Mouse (Mus musculus) lung, postnatal 10 days (tissue): ENCODE measurements around the gene Hspd1.
"Not testable (repeated sequence)": the region's sequence is repeated elsewhere in the genome, so short reads cannot be mapped to it uniquely, and the experiment has no call there.

Experiments
- DNase-seq: peaks from one replicate; pipeline ENCODE4 v3.0.0; 2021

Gene Hspd1

GRCm38 (mm10) chr1:55086868-55087400 is 1.1 kb downstream of the Hspd1 start:
- peak; percentile 3 for DNase-seq

DNA sequence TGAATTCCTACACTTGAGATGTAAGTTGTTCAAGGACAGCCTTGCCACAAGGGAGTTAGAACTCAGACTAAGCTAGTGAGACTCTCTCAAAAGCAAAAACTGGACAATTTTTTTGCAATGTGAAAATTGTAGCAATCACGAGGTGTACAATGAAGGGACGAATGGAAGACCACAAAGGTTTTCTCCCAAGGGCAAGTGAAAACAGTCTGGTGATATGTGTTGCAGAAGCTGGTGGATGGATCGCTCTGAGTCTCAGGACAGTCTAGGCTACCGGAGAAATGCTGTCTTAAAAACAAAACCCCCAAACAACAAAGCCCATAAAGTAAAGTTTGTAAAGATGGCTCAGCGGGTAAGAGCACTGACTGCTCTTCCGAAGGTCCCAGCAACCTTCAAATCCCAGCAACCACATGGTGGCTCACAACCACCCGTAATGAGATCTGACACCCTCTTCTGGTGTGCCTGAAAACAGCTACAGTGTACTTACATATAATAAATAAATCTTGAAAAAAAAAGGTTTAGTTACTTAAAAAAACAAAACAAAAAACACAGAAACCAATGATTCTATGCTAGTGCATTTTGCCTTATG is 2.2 kb downstream of the Hspd1 start:
- DNase-seq = no peak

- DNase-seq = no peak
Observed at GRCm38 (mm10) chr1:55082106-55082505, 5.9 kb downstream of the Hspd1 start.

GRCm38 (mm10) chr1:55079677-55080076 is 8.4 kb downstream of the Hspd1 start:
- DNase-seq = no peak

GRCm38 (mm10) chr1:55076849-55077516 is 11.1 kb downstream of the Hspd1 start:
- DNase-seq = peak; percentile 6

DNA sequence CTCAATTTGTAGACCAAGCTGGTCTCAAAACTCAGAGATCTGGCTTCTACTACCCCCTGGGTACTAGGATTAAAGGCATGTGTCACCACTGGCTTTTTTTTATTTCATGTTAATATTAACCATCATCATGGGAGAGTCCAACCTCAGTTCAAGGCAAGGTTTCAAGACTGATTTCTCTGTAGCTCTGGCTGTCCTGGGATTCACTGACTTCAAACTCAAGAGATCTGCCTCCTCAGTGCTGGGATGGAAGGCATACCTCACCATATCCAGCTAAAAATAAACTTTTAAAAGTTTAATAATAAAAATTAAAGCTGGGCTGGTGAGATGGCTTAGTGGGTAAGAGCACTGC is 11.7 kb downstream of the Hspd1 start:
- no peak for DNase-seq

DNA sequence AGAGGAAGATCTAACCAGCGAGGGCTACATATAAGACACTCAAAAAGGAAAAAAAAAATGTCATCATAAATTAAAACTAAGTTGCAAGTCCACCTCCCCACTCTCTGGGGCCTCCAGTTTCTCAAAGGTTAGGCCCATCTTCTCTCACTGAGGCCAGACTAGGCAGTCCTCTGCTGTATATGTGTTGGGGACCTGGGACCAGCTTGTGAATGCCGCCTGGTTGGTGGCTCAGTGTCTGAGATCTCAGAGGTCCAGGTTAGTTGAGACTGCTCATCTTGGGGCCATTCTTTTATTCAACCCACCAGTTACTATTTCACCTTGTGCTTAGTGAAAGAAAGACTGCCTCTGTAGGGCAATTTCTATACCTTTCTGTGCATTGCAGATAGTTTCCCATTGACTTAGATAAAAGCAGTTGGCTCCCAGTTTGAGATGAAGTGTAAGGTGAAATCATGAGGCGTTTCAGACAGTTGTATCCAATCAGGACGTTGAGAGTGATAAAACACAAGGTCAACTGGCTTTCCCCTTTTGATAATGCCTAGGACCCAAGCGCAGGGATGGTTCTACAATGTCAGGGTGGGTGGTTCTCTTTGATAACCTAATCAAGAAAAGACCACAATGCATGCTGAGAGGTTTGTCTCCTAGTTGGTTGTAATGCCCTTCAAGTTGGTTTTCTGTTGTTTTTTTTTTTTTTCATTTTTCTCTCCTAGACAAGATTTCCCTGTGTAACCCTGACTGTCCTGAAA is 12.2 kb downstream of the Hspd1 start:
- no peak for DNase-seq

DNA sequence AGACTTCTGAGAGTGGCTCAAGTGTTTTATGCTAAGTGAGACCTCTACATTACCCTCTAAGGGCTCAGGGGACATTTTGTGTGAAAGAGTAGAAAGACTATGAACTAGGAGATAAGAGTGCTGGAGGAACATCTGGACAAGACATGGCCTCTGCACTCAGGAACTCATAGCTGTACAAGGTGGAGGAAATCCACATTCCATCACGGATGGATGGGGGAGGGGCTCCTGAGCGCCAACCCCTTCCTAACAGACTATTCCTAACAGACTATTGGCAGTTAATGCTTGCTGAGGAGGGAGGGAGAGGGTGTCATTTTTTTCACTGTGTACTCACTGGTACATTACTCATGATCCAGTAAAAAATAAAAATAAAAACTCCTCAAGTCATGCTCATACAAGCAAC is 13.3 kb downstream of the Hspd1 start:
- no peak for DNase-seq

DNA sequence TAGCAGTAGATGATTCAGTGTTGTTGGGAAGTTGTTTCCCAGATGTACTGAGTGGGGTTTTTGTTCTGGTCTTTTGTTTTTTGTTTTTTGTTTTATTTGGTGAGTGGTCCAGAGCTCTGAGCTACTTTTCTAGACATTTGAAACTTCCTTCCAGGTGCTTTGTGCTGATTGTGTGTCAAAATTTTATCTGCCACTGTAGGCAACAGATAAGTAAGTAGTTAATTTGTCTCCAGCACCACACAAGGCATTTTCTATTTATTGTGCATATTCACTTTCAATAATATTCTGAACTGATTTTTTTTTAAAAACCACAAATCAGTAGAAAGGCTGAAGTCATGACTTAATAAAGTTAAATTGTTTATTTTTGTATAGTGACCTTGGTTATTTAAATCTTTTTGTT is 15.7 kb downstream of the Hspd1 start:
- DNase-seq = not testable (repeated sequence)

DNA sequence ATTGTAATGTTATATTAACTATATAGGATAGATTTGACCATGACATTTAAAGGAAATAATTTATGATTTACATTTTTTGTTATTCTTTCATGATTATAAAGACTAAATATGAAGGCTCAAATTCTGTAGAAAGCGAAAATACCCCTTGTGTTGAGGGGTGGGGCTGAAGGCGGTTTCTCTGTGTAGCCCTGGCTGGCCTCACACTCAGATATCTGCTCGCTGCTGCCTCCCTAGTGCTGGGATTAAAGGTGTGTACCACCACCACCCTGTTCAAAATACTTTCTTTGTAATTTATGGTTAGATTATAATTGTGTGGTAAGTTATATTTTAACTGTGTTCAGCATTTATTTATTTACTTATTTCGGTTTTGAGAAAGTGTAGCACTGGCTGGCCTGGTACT is 26.3 kb downstream of the Hspd1 start:
- no peak for DNase-seq

GRCm38 (mm10) chr1:55061099-55061498 is 26.9 kb downstream of the Hspd1 start:
- no peak for DNase-seq

DNA sequence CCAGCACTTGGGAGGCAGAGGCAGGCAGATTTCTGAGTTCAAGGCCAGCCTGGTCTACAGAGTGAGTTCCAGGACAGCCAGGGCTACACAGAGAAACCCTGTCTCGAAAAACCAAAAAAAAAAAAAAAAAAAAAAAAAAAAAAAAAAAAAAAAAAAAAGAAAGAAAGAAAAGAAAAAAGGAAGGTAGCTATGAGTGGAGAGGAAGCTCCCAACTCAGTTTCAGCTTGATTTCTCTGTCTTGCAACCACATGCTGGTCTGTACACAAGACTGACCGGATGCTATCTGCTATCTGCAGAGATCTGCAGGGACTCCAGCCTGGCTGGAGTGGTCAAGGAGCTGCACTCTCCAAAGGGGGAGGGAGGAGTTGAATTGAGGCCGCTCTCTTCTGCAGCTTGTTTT is 29.7 kb downstream of the Hspd1 start:
- DNase-seq = not testable (repeated sequence)

DNA sequence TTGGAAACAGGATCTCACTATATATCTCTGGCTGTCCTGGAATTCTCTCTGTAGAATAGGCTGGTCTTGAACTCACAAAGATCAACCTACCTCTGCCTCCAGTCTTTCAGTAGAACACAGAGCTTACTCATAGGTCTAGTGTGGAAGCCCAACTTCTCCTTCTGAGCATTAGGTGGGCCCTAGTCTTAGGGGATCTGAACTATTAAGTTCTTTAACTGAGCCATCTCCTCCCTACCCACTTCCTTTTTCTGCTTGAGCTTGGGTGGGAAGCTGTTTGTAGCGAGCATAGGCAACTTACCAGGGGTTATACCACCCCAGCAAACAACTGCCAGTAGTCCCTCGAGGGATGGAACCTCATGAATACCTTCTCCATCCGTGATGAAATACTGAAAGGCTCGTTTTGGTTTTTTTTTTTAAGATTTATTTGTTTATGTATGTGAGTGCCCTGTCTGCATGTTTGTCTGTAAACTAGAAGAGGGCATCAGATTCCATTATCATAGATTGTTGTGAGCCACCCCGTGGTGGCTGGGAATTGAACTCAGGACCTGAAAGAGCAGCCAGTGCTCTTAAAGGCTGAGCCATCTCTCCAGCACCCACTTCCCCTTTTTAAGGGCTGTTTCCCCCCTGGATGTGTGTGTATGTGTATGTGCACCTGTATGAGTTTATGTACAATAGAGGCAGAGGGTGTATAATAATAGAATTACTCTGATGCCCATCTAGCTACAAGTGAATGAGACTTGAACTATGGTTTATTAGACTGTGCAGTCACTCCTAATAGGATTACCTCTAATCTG is 32.5 kb downstream of the Hspd1 start:
- DNase-seq = no peak

- DNase-seq = no peak
Observed at GRCm38 (mm10) chr1:55053596-55053995, 34.4 kb downstream of the Hspd1 start.

- peak; percentile 89 for DNase-seq
Observed at GRCm38 (mm10) chr1:55053005-55053404, 35.0 kb downstream of the Hspd1 start.

- peak; percentile 99 for DNase-seq
Observed at GRCm38 (mm10) chr1:55052355-55052953, 35.6 kb downstream of the Hspd1 start, which contains the start of gene Coq10b. Coq10b (plus strand) TSS chr1:55052770.

DNA sequence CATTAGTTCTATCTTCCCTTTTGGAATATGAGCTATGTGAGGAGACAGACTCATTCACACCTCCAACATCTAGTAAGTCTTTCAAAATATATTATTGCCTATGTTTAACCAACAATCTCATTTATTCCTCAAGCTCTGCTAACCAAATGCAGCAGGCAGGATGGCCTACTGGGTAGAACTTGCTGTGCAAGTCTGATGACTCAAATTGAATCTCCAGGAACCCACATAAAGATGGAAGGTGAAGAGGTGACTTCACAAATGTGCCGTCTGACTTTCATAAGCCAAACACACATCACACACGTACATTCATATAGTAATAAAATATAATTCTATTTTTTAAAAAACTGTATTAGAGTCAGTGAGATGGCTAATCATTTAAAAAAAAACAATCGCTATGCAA is 36.4 kb downstream of the Hspd1 start:
- no peak for DNase-seq

DNA sequence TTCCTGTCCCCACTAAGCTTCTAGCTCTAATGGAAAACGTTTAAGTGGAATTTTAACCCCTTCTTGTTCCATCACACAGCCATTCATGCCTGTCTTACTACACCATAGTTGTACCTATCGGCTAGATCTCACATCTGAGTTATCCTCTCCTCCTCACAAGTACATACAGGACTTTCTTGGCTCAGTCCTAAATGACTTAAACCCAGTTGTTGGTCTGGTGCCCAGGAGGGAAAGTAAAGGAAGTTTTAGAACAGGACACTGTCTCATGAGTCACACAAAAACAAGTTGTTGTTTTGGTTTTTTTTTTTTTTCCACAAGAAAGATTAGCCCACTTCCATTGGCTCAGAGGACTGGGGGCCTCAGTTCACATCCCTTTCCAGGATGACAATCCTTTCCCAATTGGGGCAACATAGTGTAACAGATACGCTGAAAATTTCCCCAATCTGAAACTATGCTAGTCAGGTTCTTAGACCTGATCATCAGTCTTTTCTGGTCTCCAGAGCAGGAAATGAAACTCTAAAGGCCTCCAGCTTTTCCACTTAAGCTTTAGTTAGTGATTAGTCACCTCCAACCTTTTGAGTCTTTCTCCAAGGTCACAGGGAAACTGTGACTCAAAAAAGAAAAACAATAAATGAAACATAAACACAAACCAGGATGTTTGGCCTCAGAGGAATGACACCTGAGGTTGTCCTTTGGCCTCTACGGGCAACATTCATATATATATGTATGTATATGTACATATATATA is 39.0 kb downstream of the Hspd1 start:
- no peak for DNase-seq

DNA sequence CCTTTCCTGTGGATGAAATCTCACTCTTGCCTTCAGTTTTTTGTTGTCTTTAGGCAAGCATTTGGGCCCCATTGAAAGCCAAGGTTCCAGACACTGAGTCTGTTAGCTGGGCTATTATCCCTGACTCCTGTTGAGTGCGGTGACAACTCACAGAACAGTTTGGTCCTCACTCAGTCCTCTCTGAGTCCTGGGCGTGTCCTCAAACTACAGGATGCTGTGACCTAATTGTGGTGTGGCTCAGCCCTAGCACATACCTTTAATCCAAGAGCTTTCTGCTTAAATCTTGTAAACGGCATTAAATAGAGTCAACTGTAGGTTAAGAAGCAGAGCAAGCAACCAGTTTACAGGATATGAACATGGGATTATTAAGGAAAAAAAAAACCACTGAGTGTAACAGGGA is 44.9 kb downstream of the Hspd1 start:
- no peak for DNase-seq

DNA sequence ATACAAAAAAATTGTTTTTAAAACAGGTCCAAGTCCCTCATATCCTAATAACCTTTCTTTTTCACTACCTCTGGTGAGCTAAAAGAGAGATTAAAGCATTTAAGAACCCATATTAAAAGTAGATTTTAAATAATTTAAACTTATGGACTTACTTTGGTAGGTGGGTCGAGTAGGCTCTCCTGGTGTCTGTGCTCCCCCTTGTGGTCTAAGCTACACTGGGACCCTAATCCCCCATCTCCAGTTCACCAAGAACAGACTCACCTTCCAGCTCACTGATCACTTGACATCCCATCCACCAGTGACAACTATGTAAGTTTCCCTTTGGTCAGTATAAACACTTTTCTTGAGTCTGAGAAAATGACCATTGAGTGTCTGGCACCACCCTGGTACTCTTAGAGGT is 45.8 kb downstream of the Hspd1 start:
- DNase-seq = no peak

- no peak for DNase-seq
Observed at GRCm38 (mm10) chr1:55041691-55042090, 46.4 kb downstream of the Hspd1 start.

- DNase-seq = no peak
Observed at GRCm38 (mm10) chr1:55039944-55040343, 48.1 kb downstream of the Hspd1 start.
